Mouse (Mus musculus): Measurements from ENCODE around the gene Twf2. TPM values are rescaled to one million over a fixed set of nuclear protein-coding genes. Genes with fewer than 3 reads are reported as not detected.
"Not testable (repeated sequence)": the region's sequence is repeated elsewhere in the genome, so short reads cannot be mapped to it uniquely, and the experiment has no call there.

The Twf2 gene
- 70.5 and 77.2 TPM in 2 replicates for polyA plus RNA-seq (2016; fragmentation: Nextera tagmentation; extraction: Ambion mirVana)

GRCm38 (mm10) chr9:106202819-106203636 is at the start of gene Twf2:
Gene Twf2 (plus strand): TSS chr9:106203108.
- DNase-seq (ENCODE audit: low spot score) = peak; percentile 98
- H3K36me3 ChIP-seq = peaks cover 10% of the 10 kb centered on the region
- 2% methylated on average over 61 of the region's 61 CpGs for WGBS
- no peaks in the 10 kb centered on the region for H3K9me3 ChIP-seq
- peaks cover 75% of the 10 kb centered on the region for H3K4me1 ChIP-seq
- H3K27ac ChIP-seq = peak within 1 kb of the TSS; percentile 89
- peak within 1 kb of the TSS; percentile 76 for H3K4me3 ChIP-seq
- H3K27me3 ChIP-seq (ENCODE audit: insufficient read depth, poor library complexity, severe bottlenecking) = no peaks in the 10 kb centered on the region

GRCm38 (mm10) chr9:106154106-106154505 is 48.8 kb upstream of the Twf2 start:
- no peak overlapping the region for H3K4me3 ChIP-seq
- DNase-seq (ENCODE audit: low spot score) = no peak
- no peak overlapping the region for H3K27ac ChIP-seq
- WGBS = 82% methylated on average over 9 of the region's 9 CpGs
- peaks cover 54% of the 10 kb centered on the region for H3K27me3 ChIP-seq (ENCODE audit: insufficient read depth, poor library complexity, severe bottlenecking)
- no peaks in the 10 kb centered on the region for H3K9me3 ChIP-seq
- peaks cover 15% of the 10 kb centered on the region for H3K4me1 ChIP-seq
- no peaks in the 10 kb centered on the region for H3K36me3 ChIP-seq

GRCm38 (mm10) chr9:106156419-106156818 is 46.5 kb upstream of the Twf2 start:
- H3K4me1 ChIP-seq = peaks cover 10% of the 10 kb centered on the region
- 57% methylated on average over 5 of the region's 5 CpGs for WGBS
- no peak overlapping the region for H3K27ac ChIP-seq
- no peaks in the 10 kb centered on the region for H3K9me3 ChIP-seq
- peaks cover 30% of the 10 kb centered on the region for H3K27me3 ChIP-seq (ENCODE audit: insufficient read depth, poor library complexity, severe bottlenecking)
- H3K36me3 ChIP-seq = no peaks in the 10 kb centered on the region
- DNase-seq (ENCODE audit: low spot score) = no peak
- no peak overlapping the region for H3K4me3 ChIP-seq

- no peaks in the 10 kb centered on the region for H3K9me3 ChIP-seq
- no peaks in the 10 kb centered on the region for H3K36me3 ChIP-seq
- DNase-seq (ENCODE audit: low spot score) = no peak
- no peak overlapping the region for H3K27ac ChIP-seq
- peaks cover 29% of the 10 kb centered on the region for H3K27me3 ChIP-seq (ENCODE audit: insufficient read depth, poor library complexity, severe bottlenecking)
- peaks cover 10% of the 10 kb centered on the region for H3K4me1 ChIP-seq
- no peak overlapping the region for H3K4me3 ChIP-seq
- 79% methylated on average over 21 of the region's 21 CpGs for WGBS
These were observed 45.8 kb upstream of the Twf2 start for GRCm38 (mm10) chr9:106156921-106157622.

GRCm38 (mm10) chr9:106157623-106157925 is 45.3 kb upstream of the Twf2 start:
- WGBS = 82% methylated on average over 10 of the region's 10 CpGs
- Histone ChIP-seq H3K9me3 (no peaks in the 10 kb centered on the region), H3K4me3 (no peak overlapping the region), H3K27ac (no peak overlapping the region), H3K36me3 (no peaks in the 10 kb centered on the region), H3K4me1 (peaks cover 10% of the 10 kb centered on the region), H3K27me3 (ENCODE audit: insufficient read depth, poor library complexity, severe bottlenecking) (peaks cover 29% of the 10 kb centered on the region)
- DNase-seq (ENCODE audit: low spot score) = no peak

GRCm38 (mm10) chr9:106158037-106158491 is 44.8 kb upstream of the Twf2 start, which contains the start of gene Glyctk:
Gene Glyctk (minus strand): TSS chr9:106158138.
- H3K4me1 ChIP-seq = peaks cover 10% of the 10 kb centered on the region
- 78% methylated on average over 6 of the region's 6 CpGs for WGBS
- H3K4me3 ChIP-seq = no peak within 1 kb of the TSS
- H3K36me3 ChIP-seq = no peaks in the 10 kb centered on the region
- peaks cover 29% of the 10 kb centered on the region for H3K27me3 ChIP-seq (ENCODE audit: insufficient read depth, poor library complexity, severe bottlenecking)
- DNase-seq (ENCODE audit: low spot score) = no peak
- no peak within 1 kb of the TSS for H3K27ac ChIP-seq
- no peaks in the 10 kb centered on the region for H3K9me3 ChIP-seq

GRCm38 (mm10) chr9:106159237-106159636 is 43.7 kb upstream of the Twf2 start:
- H3K4me3 ChIP-seq = peak overlapping the region; percentile 84
- no peaks in the 10 kb centered on the region for H3K36me3 ChIP-seq
- no peaks in the 10 kb centered on the region for H3K9me3 ChIP-seq
- no peak for DNase-seq (ENCODE audit: low spot score)
- peaks cover 10% of the 10 kb centered on the region for H3K4me1 ChIP-seq
- peaks cover 22% of the 10 kb centered on the region; the same call in 1 of the 2 replicates for H3K27me3 ChIP-seq (ENCODE audit: insufficient read depth, poor library complexity, severe bottlenecking)
- 78% methylated on average over 9 of the region's 9 CpGs for WGBS
- peak overlapping the region; percentile 98; the same call in 1 of the 2 replicates for H3K27ac ChIP-seq

GRCm38 (mm10) chr9:106159784-106160301 is 43.1 kb upstream of the Twf2 start:
- peaks cover 10% of the 10 kb centered on the region for H3K4me1 ChIP-seq
- no peaks in the 10 kb centered on the region for H3K9me3 ChIP-seq
- H3K27ac ChIP-seq = peak overlapping the region; percentile 98
- DNase-seq (ENCODE audit: low spot score) = peak; percentile 97
- peaks cover 16% of the 10 kb centered on the region; the same call in 1 of the 2 replicates for H3K27me3 ChIP-seq (ENCODE audit: insufficient read depth, poor library complexity, severe bottlenecking)
- 1% methylated on average over 24 of the region's 24 CpGs for WGBS
- no peaks in the 10 kb centered on the region for H3K36me3 ChIP-seq
- H3K4me3 ChIP-seq = peak overlapping the region; percentile 84

- no peak for DNase-seq (ENCODE audit: low spot score)
- Histone ChIP-seq H3K4me3 (peak overlapping the region; percentile 84), H3K27me3 (ENCODE audit: insufficient read depth, poor library complexity, severe bottlenecking) (peaks cover 10% of the 10 kb centered on the region; the same call in 1 of the 2 replicates), H3K36me3 (no peaks in the 10 kb centered on the region), H3K4me1 (peaks cover 8% of the 10 kb centered on the region), H3K9me3 (no peaks in the 10 kb centered on the region), H3K27ac (peak overlapping the region; percentile 98)
- 41% methylated on average over 5 of the region's 5 CpGs for WGBS
These were observed 42.5 kb upstream of the Twf2 start for GRCm38 (mm10) chr9:106160426-106160825.

- no peak for DNase-seq (ENCODE audit: low spot score)
- Histone ChIP-seq H3K4me3 (no peak overlapping the region), H3K9me3 (no peaks in the 10 kb centered on the region), H3K27me3 (ENCODE audit: insufficient read depth, poor library complexity, severe bottlenecking) (no peaks in the 10 kb centered on the region), H3K36me3 (no peaks in the 10 kb centered on the region), H3K4me1 (peaks cover 10% of the 10 kb centered on the region; the same call in 1 of the 2 replicates), H3K27ac (no peak overlapping the region)
- whole genome bisulfite sequencing = 65% methylated on average over 2 of the region's 2 CpGs
These were observed 36.2 kb upstream of the Twf2 start for GRCm38 (mm10) chr9:106166709-106167108.

GRCm38 (mm10) chr9:106167241-106167640 is 35.7 kb upstream of the Twf2 start:
- no peaks in the 10 kb centered on the region for H3K36me3 ChIP-seq
- WGBS = 80% methylated on average over 3 of the region's 3 CpGs
- H3K27me3 ChIP-seq (ENCODE audit: insufficient read depth, poor library complexity, severe bottlenecking) = no peaks in the 10 kb centered on the region
- H3K4me1 ChIP-seq = peaks cover 10% of the 10 kb centered on the region; the same call in 1 of the 2 replicates
- H3K27ac ChIP-seq = no peak overlapping the region
- DNase-seq (ENCODE audit: low spot score) = no peak
- H3K9me3 ChIP-seq = no peaks in the 10 kb centered on the region
- no peak overlapping the region for H3K4me3 ChIP-seq

GRCm38 (mm10) chr9:106167703-106168102 is 35.2 kb upstream of the Twf2 start:
- no peak overlapping the region for H3K27ac ChIP-seq
- no peak overlapping the region for H3K4me3 ChIP-seq
- no peaks in the 10 kb centered on the region for H3K9me3 ChIP-seq
- H3K4me1 ChIP-seq = peaks cover 10% of the 10 kb centered on the region; the same call in 1 of the 2 replicates
- H3K36me3 ChIP-seq = no peaks in the 10 kb centered on the region
- no peaks in the 10 kb centered on the region for H3K27me3 ChIP-seq (ENCODE audit: insufficient read depth, poor library complexity, severe bottlenecking)
- 64% methylated on average over 1 of the region's 1 CpGs for WGBS
- DNase-seq (ENCODE audit: low spot score) = no peak

- DNase-seq (ENCODE audit: low spot score); H3K36me3 ChIP-seq; H3K4me3 ChIP-seq; H3K27me3 ChIP-seq (ENCODE audit: insufficient read depth, poor library complexity, severe bottlenecking); H3K27ac ChIP-seq; H3K9me3 ChIP-seq: not testable (repeated sequence)
- 66% methylated on average over 1 of the region's 1 CpGs for WGBS
- H3K4me1 ChIP-seq = peaks cover 21% of the 10 kb centered on the region
These were observed 33.9 kb upstream of the Twf2 start for GRCm38 (mm10) chr9:106169006-106169405.

Data from heart, embryonic 10.5 days (tissue).